Mouse (Mus musculus) erythroid progenitor cell, adult 5-6 weeks (primary cell): ENCODE data around the gene Hibch. TPM values are rescaled to one million over a fixed set of nuclear protein-coding genes. Genes with fewer than 3 reads are reported as not detected.
A peak's percentile ranks its signal among the peaks of the same experiment; 100 is the strongest.
"Not testable (repeated sequence)": the region's sequence is repeated elsewhere in the genome, so short reads cannot be mapped to it uniquely, and the experiment has no call there.

ENCODE experiments used
- ATAC-seq: replicated peaks from 2 replicates; pipeline ENCODE4 v1.8.0; 2016; ENCODE audit warnings: moderate number of reproducible peaks, mild to moderate bottlenecking, moderate TSS enrichment, inconsistent platforms; ENCODE audit not compliant: poor library complexity, low FRiP score, severe bottlenecking
- total RNA-seq, 2 experiments: library from RNA; stranded (forward) in 1 of 2; stranded (reverse) in 1 of 2; fragments of 150-400 nt in 1 of 2; fragments of 186-747, 209-891 nt in 1 of 2; gene quantifications; 2 replicates each; pipeline versions ENCODE4 v1.2.3 to v1.2.4; 2015 to 2017; ENCODE audit warnings: low replicate concordance in 2 of 2

Gene Hibch
- total RNA-seq (2015; ENCODE audit: low replicate concordance), result 8.3 and 13.0 TPM in 2 replicates
- total RNA-seq (2017; ENCODE audit: low replicate concordance), result 10.5 and 20.8 TPM in 2 replicates

GRCm38 (mm10) chr1:52844782-52845665, at the start of gene Hibch:
Gene Hibch (plus strand): TSS chr1:52844929.
- ATAC-seq, result peak; percentile 96

- ATAC-seq, result no peak
Observed at GRCm38 (mm10) chr1:52795927-52796326, 48.8 kb upstream of the Hibch start.

GRCm38 (mm10) chr1:52799056-52799726, 45.5 kb upstream of the Hibch start:
- ATAC-seq, result no peak

GRCm38 (mm10) chr1:52799772-52800171, 45.0 kb upstream of the Hibch start:
- ATAC-seq, result no peak

- 0 out of 2 replicates have a peak, but pooled peaks have one; percentile 19 for ATAC-seq
Observed at GRCm38 (mm10) chr1:52800340-52800740, 44.4 kb upstream of the Hibch start.

GRCm38 (mm10) chr1:52801651-52802050, 43.1 kb upstream of the Hibch start:
- ATAC-seq, result no peak

- ATAC-seq, result no peak
Observed at GRCm38 (mm10) chr1:52802406-52802975, 42.2 kb upstream of the Hibch start.

GRCm38 (mm10) chr1:52805041-52805440, 39.7 kb upstream of the Hibch start:
- no peak for ATAC-seq

GRCm38 (mm10) chr1:52808456-52808855, 36.3 kb upstream of the Hibch start:
- no peak for ATAC-seq

GRCm38 (mm10) chr1:52816232-52816891, 28.4 kb upstream of the Hibch start:
- no peak for ATAC-seq

- peak; percentile 85 for ATAC-seq
Observed at GRCm38 (mm10) chr1:52816910-52817812, 27.6 kb upstream of the Hibch start, which contains the start of gene Inpp1. Gene Inpp1 (minus strand): TSS chr1:52817688.

GRCm38 (mm10) chr1:52817813-52818147, 26.9 kb upstream of the Hibch start:
- no peak for ATAC-seq

GRCm38 (mm10) chr1:52839099-52839498, 5.6 kb upstream of the Hibch start:
- no peak for ATAC-seq

- no peak for ATAC-seq
Observed at GRCm38 (mm10) chr1:52844354-52844753, 375 bp upstream of the Hibch start.

GRCm38 (mm10) chr1:52846556-52846955, 1.8 kb downstream of the Hibch start:
- ATAC-seq, result no peak

GRCm38 (mm10) chr1:52849422-52849821, 4.7 kb downstream of the Hibch start:
- ATAC-seq, result no peak

- ATAC-seq, result not testable (repeated sequence)
Observed at GRCm38 (mm10) chr1:52854029-52854428, 9.3 kb downstream of the Hibch start.

GRCm38 (mm10) chr1:52855904-52856601, 11.3 kb downstream of the Hibch start:
- ATAC-seq, result no peak
